Mouse (Mus musculus) neural tube, embryonic 11.5 days (tissue): Measurements from ENCODE around the gene Prkg1. TPM values are rescaled to one million over a fixed set of nuclear protein-coding genes. Genes with fewer than 3 reads are reported as not detected.
A peak's percentile ranks its signal among the peaks of the same experiment; 100 is the strongest.

Experiments
- ATAC-seq: fragments of 200-750 bp; cut with Nextera tagmentation; 2 replicates; pipeline ENCODE4 v1.8.0; 2017; ENCODE audit warnings: moderate number of reproducible peaks, mild to moderate bottlenecking, moderate TSS enrichment, moderate library complexity; ENCODE audit not compliant: insufficient read depth, low FRiP score, low TSS enrichment
- DNase-seq: peaks from one replicate; pipeline ENCODE4 v3.0.0-alpha.2; 2015; ENCODE audit warnings: low spot score
- H3K27ac ChIP-seq: fragments of 300-500 bp; sonication (generic); 2 replicates; pipeline ENCODE4 v1.5.1; 2014; ENCODE audit warnings: low read depth, mild to moderate bottlenecking, low read length
- H3K27me3 ChIP-seq: fragments of 300-500 bp; sonication (generic); 2 replicates; pipeline ENCODE4 v1.6.1; 2014; ENCODE audit warnings: mild to moderate bottlenecking, low read length, mixed read lengths; ENCODE audit not compliant: control insufficient read depth, insufficient read depth
- H3K36me3 ChIP-seq: fragments of 300-500 bp; sonication (generic); 2 replicates; pipeline ENCODE4 v1.6.1; 2014; ENCODE audit warnings: mild to moderate bottlenecking, low read length, moderate library complexity, mixed read lengths; ENCODE audit not compliant: control insufficient read depth, insufficient read depth
- H3K4me1 ChIP-seq: fragments of 300-500 bp; sonication (generic); 2 replicates; pipeline ENCODE4 v1.6.1; 2014; ENCODE audit warnings: low read length, mixed read lengths; ENCODE audit not compliant: control insufficient read depth, insufficient read depth
- H3K4me2 ChIP-seq: fragments of 300-500 bp; sonication (generic); 2 replicates; pipeline ENCODE4 v1.6.1; 2014; ENCODE audit warnings: low read depth, mild to moderate bottlenecking, moderate library complexity
- H3K4me3 ChIP-seq: fragments of 300-500 bp; sonication (generic); 2 replicates; pipeline ENCODE4 v1.5.1; 2014; ENCODE audit warnings: low read depth, low read length
- H3K9ac ChIP-seq: fragments of 300-500 bp; sonication (generic); 2 replicates; pipeline ENCODE4 v1.6.1; 2014; ENCODE audit warnings: mild to moderate bottlenecking, low read length
- H3K9me3 ChIP-seq: fragments of 300-500 bp; sonication (generic); 2 replicates; pipeline ENCODE4 v1.6.1; 2016; ENCODE audit warnings: low read length; ENCODE audit not compliant: control insufficient read depth
- WGBS: fragments of 180-500 bp; shearing (Covaris S2); extraction: QIAGEN DNeasy Blood & Tissue Kit; methylation state at CpG from one replicate; pipeline ENCODE4 v1.1.7; 2014; 5-methylcytosine and 5-hydroxymethylcytosine counted together
- polyA plus RNA-seq: library from polyadenylated mRNA; unstranded; fragments of >200 nt; fragmentation: Nextera tagmentation; extraction: Ambion mirVana; gene quantifications from 2 replicates; pipeline ENCODE4 v1.2.1, GENCODE M21; 2014

Gene Prkg1
- polyA plus RNA-seq, 1 experiment from 2014 or later, result 8.2 TPM

- Histone ChIP-seq H3K36me3 (no peaks in the 10 kb centered on the region), H3K9me3 (no peaks in the 10 kb centered on the region), H3K27me3 (no peaks in the 10 kb centered on the region), H3K4me1 (no peaks in the 10 kb centered on the region), H3K9ac (no peak overlapping the region), H3K4me2 (no peak overlapping the region), H3K4me3 (no peak overlapping the region), H3K27ac (no peak overlapping the region)
- ATAC-seq (no peak), DNase-seq (no peak)
- 51% methylated on average over 5 of the region's 5 CpGs for WGBS
Observed at GRCm38 (mm10) chr19:31329893-31330292, 434.9 kb downstream of the Prkg1 start.

GRCm38 (mm10) chr19:31304760-31305159, 460.1 kb downstream of the Prkg1 start:
- Histone ChIP-seq H3K4me2 (no peak overlapping the region), H3K27me3 (no peaks in the 10 kb centered on the region), H3K36me3 (no peaks in the 10 kb centered on the region), H3K27ac (no peak overlapping the region), H3K9ac (no peak overlapping the region), H3K9me3 (no peaks in the 10 kb centered on the region), H3K4me1 (no peaks in the 10 kb centered on the region), H3K4me3 (no peak overlapping the region)
- no peak for ATAC-seq
- 90% methylated on average over 3 of the region's 3 CpGs for WGBS
- no peak for DNase-seq

- Histone ChIP-seq H3K4me1 (no peaks in the 10 kb centered on the region), H3K27ac (no peak overlapping the region), H3K9me3 (no peaks in the 10 kb centered on the region), H3K36me3 (no peaks in the 10 kb centered on the region), H3K27me3 (no peaks in the 10 kb centered on the region), H3K9ac (no peak overlapping the region), H3K4me2 (no peak overlapping the region), H3K4me3 (no peak overlapping the region)
- no peak for ATAC-seq
- peak; percentile 61 for DNase-seq
- 54% methylated on average over 2 of the region's 2 CpGs for WGBS
Observed at GRCm38 (mm10) chr19:31291231-31291630, 473.6 kb downstream of the Prkg1 start.

GRCm38 (mm10) chr19:31284581-31284980, 480.3 kb downstream of the Prkg1 start:
- Histone ChIP-seq H3K9ac (no peak overlapping the region), H3K4me2 (no peak overlapping the region), H3K27me3 (no peaks in the 10 kb centered on the region), H3K4me3 (no peak overlapping the region), H3K4me1 (no peaks in the 10 kb centered on the region), H3K27ac (no peak overlapping the region), H3K9me3 (no peaks in the 10 kb centered on the region), H3K36me3 (no peaks in the 10 kb centered on the region)
- no peak for DNase-seq
- ATAC-seq, result no peak
- 56% methylated on average over 3 of the region's 3 CpGs for WGBS

GRCm38 (mm10) chr19:31284126-31284525, 480.7 kb downstream of the Prkg1 start:
- Histone ChIP-seq H3K9ac (no peak overlapping the region), H3K9me3 (no peaks in the 10 kb centered on the region), H3K4me3 (no peak overlapping the region), H3K27ac (no peak overlapping the region), H3K36me3 (no peaks in the 10 kb centered on the region), H3K4me1 (no peaks in the 10 kb centered on the region), H3K4me2 (no peak overlapping the region), H3K27me3 (no peaks in the 10 kb centered on the region)
- WGBS, result 94% methylated on average over 7 of the region's 7 CpGs
- DNase-seq (no peak), ATAC-seq (no peak)

- Histone ChIP-seq H3K36me3 (no peaks in the 10 kb centered on the region), H3K4me1 (no peaks in the 10 kb centered on the region), H3K27ac (no peak overlapping the region), H3K4me2 (no peak overlapping the region), H3K9ac (no peak overlapping the region), H3K9me3 (no peaks in the 10 kb centered on the region), H3K27me3 (no peaks in the 10 kb centered on the region), H3K4me3 (no peak overlapping the region)
- no peak for ATAC-seq
- 56% methylated on average over 2 of the region's 2 CpGs for WGBS
- no peak for DNase-seq
Observed at GRCm38 (mm10) chr19:31283617-31284016, 481.2 kb downstream of the Prkg1 start.

GRCm38 (mm10) chr19:31279797-31280486, 484.9 kb downstream of the Prkg1 start:
- Histone ChIP-seq H3K36me3 (no peaks in the 10 kb centered on the region), H3K4me1 (no peaks in the 10 kb centered on the region), H3K27me3 (no peaks in the 10 kb centered on the region), H3K4me3 (no peak overlapping the region), H3K4me2 (no peak overlapping the region), H3K9me3 (no peaks in the 10 kb centered on the region), H3K9ac (no peak overlapping the region), H3K27ac (no peak overlapping the region)
- WGBS, result 91% methylated on average over 7 of the region's 7 CpGs
- no peak for ATAC-seq
- DNase-seq, result no peak

- H3K9me3 ChIP-seq, result no peaks in the 10 kb centered on the region
- H3K4me3 ChIP-seq, result no peak overlapping the region
- H3K27ac ChIP-seq, result no peak overlapping the region
- 85% methylated on average over 1 of the region's 1 CpGs for WGBS
- H3K36me3 ChIP-seq, result no peaks in the 10 kb centered on the region
- H3K4me2 ChIP-seq, result no peak overlapping the region
- H3K4me1 ChIP-seq, result no peaks in the 10 kb centered on the region
- no peaks in the 10 kb centered on the region for H3K27me3 ChIP-seq
- DNase-seq (no peak), ATAC-seq (no peak)
- no peak overlapping the region for H3K9ac ChIP-seq
Observed at GRCm38 (mm10) chr19:31262438-31262837, 502.4 kb downstream of the Prkg1 start.

- DNase-seq (no peak), ATAC-seq (no peak)
- Histone ChIP-seq H3K4me2 (no peak overlapping the region), H3K9ac (no peak overlapping the region), H3K9me3 (no peaks in the 10 kb centered on the region), H3K4me3 (no peak overlapping the region), H3K36me3 (no peaks in the 10 kb centered on the region), H3K4me1 (no peaks in the 10 kb centered on the region), H3K27ac (no peak overlapping the region), H3K27me3 (no peaks in the 10 kb centered on the region)
Observed at GRCm38 (mm10) chr19:31260494-31260893, 504.3 kb downstream of the Prkg1 start.
